Mouse (Mus musculus): Measurements from ENCODE around the gene Hfe. TPM values are rescaled to one million over a fixed set of nuclear protein-coding genes. Genes with fewer than 3 reads are reported as not detected.
"Not testable (repeated sequence)": the region's sequence is repeated elsewhere in the genome, so short reads cannot be mapped to it uniquely, and the experiment has no call there.

Gene Hfe
- polyA plus RNA-seq, 1 experiment from 2014 or later, result 1.5 TPM

- Histone ChIP-seq H3K27me3 (ENCODE audit: poor library complexity, severe bottlenecking) (no peaks in the 10 kb centered on the region), H3K4me1 (peaks cover 39% of the 10 kb centered on the region), H3K27ac (peak overlapping the region; percentile 98), H3K36me3 (replicated peaks) (no peaks in the 10 kb centered on the region), H3K4me3 (no peak overlapping the region), H3K9me3 (no peaks in the 10 kb centered on the region)
- WGBS, result 92% methylated on average over 5 of the region's 5 CpGs
- no peak for DNase-seq (ENCODE audit: extremely low spot score, low spot score)
Measured at GRCm38 (mm10) chr13:23749563-23750121, 39.0 kb upstream of the Hfe start.

GRCm38 (mm10) chr13:23747892-23748288, 37.2 kb upstream of the Hfe start:
- H3K4me3 ChIP-seq, result peak overlapping the region; percentile 58
- DNase-seq (ENCODE audit: extremely low spot score, low spot score), result peak; percentile 45
- 12% methylated on average over 4 of the region's 4 CpGs for WGBS

GRCm38 (mm10) chr13:23747081-23747891, 36.6 kb upstream of the Hfe start:
- H3K4me3 ChIP-seq, result peak overlapping the region; percentile 58
- no peaks in the 10 kb centered on the region for H3K9me3 ChIP-seq
- no peaks in the 10 kb centered on the region for H3K36me3 ChIP-seq (replicated peaks)
- 3% methylated on average over 13 of the region's 13 CpGs for WGBS
- DNase-seq (ENCODE audit: extremely low spot score, low spot score), result peak; percentile 37
- H3K27ac ChIP-seq, result peak overlapping the region; percentile 98
- H3K4me1 ChIP-seq, result peaks cover 35% of the 10 kb centered on the region
- no peaks in the 10 kb centered on the region for H3K27me3 ChIP-seq (ENCODE audit: poor library complexity, severe bottlenecking)

More at GRCm38 (mm10) chr13:23747892-23748288, 37.2 kb upstream of the Hfe start:
- Histone ChIP-seq H3K36me3 (replicated peaks) (no peaks in the 10 kb centered on the region), H3K9me3 (no peaks in the 10 kb centered on the region), H3K27ac (peak overlapping the region; percentile 98), H3K27me3 (ENCODE audit: poor library complexity, severe bottlenecking) (no peaks in the 10 kb centered on the region), H3K4me1 (peaks cover 37% of the 10 kb centered on the region)

GRCm38 (mm10) chr13:23746201-23747080, 35.8 kb upstream of the Hfe start, which contains the start of gene Hist1h2bb:
TSS of gene Hist1h2bb (plus strand) at chr13:23746734.
- not testable (repeated sequence) for H3K36me3 ChIP-seq (replicated peaks); H3K27me3 ChIP-seq (ENCODE audit: poor library complexity, severe bottlenecking); H3K9me3 ChIP-seq
- peak; percentile 78 for DNase-seq (ENCODE audit: extremely low spot score, low spot score)
- Histone ChIP-seq H3K4me1 (peaks cover 35% of the 10 kb centered on the region), H3K27ac (peak within 1 kb of the TSS; percentile 98), H3K4me3 (peak within 1 kb of the TSS; percentile 58)
- under 1% methylated on average over 48 of the region's 58 CpGs for WGBS

- Histone ChIP-seq H3K4me1 (peaks cover 43% of the 10 kb centered on the region), H3K27me3 (ENCODE audit: poor library complexity, severe bottlenecking) (no peaks in the 10 kb centered on the region), H3K4me3 (peak within 1 kb of the TSS; percentile 58), H3K36me3 (replicated peaks) (no peaks in the 10 kb centered on the region), H3K9me3 (no peaks in the 10 kb centered on the region), H3K27ac (peak within 1 kb of the TSS; percentile 98)
- WGBS, result under 1% methylated on average over 24 of the region's 28 CpGs
- peak; percentile 82 for DNase-seq (ENCODE audit: extremely low spot score, low spot score)
Measured at GRCm38 (mm10) chr13:23745381-23746161, 34.9 kb upstream of the Hfe start, which contains the start of gene Hist1h3c. TSS of gene Hist1h3c (minus strand) at chr13:23745602.

GRCm38 (mm10) chr13:23744421-23745380, 34.0 kb upstream of the Hfe start:
- H3K4me1 ChIP-seq, result peaks cover 48% of the 10 kb centered on the region
- no peak for DNase-seq (ENCODE audit: extremely low spot score, low spot score)
- 2% methylated on average over 15 of the region's 36 CpGs for WGBS

GRCm38 (mm10) chr13:23743963-23744362, 33.3 kb upstream of the Hfe start:
- no peak for DNase-seq (ENCODE audit: extremely low spot score, low spot score)
- H3K9me3 ChIP-seq, result no peaks in the 10 kb centered on the region
- WGBS, result 52% methylated on average over 4 of the region's 4 CpGs
- H3K27ac ChIP-seq, result peak overlapping the region; percentile 98
- H3K4me3 ChIP-seq, result peak overlapping the region; percentile 58
- peaks cover 55% of the 10 kb centered on the region for H3K4me1 ChIP-seq
- no peaks in the 10 kb centered on the region for H3K27me3 ChIP-seq (ENCODE audit: poor library complexity, severe bottlenecking)
- H3K36me3 ChIP-seq (replicated peaks), result no peaks in the 10 kb centered on the region

More at GRCm38 (mm10) chr13:23744421-23745380, 34.0 kb upstream of the Hfe start:
- Histone ChIP-seq H3K27ac (peak overlapping the region; percentile 98), H3K4me3 (peak overlapping the region; percentile 58), H3K9me3 (no peaks in the 10 kb centered on the region), H3K36me3 (replicated peaks) (no peaks in the 10 kb centered on the region), H3K27me3 (ENCODE audit: poor library complexity, severe bottlenecking) (no peaks in the 10 kb centered on the region)

GRCm38 (mm10) chr13:23743215-23743614, 32.6 kb upstream of the Hfe start:
- Histone ChIP-seq H3K4me3 (no peak overlapping the region), H3K9me3 (no peaks in the 10 kb centered on the region), H3K27me3 (ENCODE audit: poor library complexity, severe bottlenecking) (no peaks in the 10 kb centered on the region), H3K36me3 (replicated peaks) (no peaks in the 10 kb centered on the region), H3K27ac (peak overlapping the region; percentile 98), H3K4me1 (peaks cover 51% of the 10 kb centered on the region)
- WGBS, result 80% methylated on average over 5 of the region's 5 CpGs
- DNase-seq (ENCODE audit: extremely low spot score, low spot score), result no peak

- H3K27ac ChIP-seq, result peak overlapping the region; percentile 96; the same call in 1 of the 2 replicates
- peaks cover 44% of the 10 kb centered on the region for H3K4me1 ChIP-seq
- H3K9me3 ChIP-seq, result no peaks in the 10 kb centered on the region
- no peak for DNase-seq (ENCODE audit: extremely low spot score, low spot score)
- no peaks in the 10 kb centered on the region for H3K27me3 ChIP-seq (ENCODE audit: poor library complexity, severe bottlenecking)
- no peaks in the 10 kb centered on the region for H3K36me3 ChIP-seq (replicated peaks)
- H3K4me3 ChIP-seq, result no peak overlapping the region
Measured at GRCm38 (mm10) chr13:23742007-23742406, 31.4 kb upstream of the Hfe start.

- Histone ChIP-seq H3K4me3 (peak overlapping the region; percentile 66), H3K27ac (peak overlapping the region; percentile 96), H3K36me3 (replicated peaks) (no peaks in the 10 kb centered on the region), H3K9me3 (no peaks in the 10 kb centered on the region), H3K4me1 (peaks cover 43% of the 10 kb centered on the region), H3K27me3 (ENCODE audit: poor library complexity, severe bottlenecking) (no peaks in the 10 kb centered on the region)
- 76% methylated on average over 5 of the region's 5 CpGs for WGBS
- peak; percentile 21 for DNase-seq (ENCODE audit: extremely low spot score, low spot score)
Measured at GRCm38 (mm10) chr13:23740910-23741309, 30.3 kb upstream of the Hfe start.

GRCm38 (mm10) chr13:23740256-23740840, 29.7 kb upstream of the Hfe start:
- WGBS, result 44% methylated on average over 13 of the region's 13 CpGs
- Histone ChIP-seq H3K9me3 (no peaks in the 10 kb centered on the region), H3K4me3 (peak overlapping the region; percentile 66), H3K36me3 (replicated peaks) (no peaks in the 10 kb centered on the region), H3K27me3 (ENCODE audit: poor library complexity, severe bottlenecking) (no peaks in the 10 kb centered on the region), H3K4me1 (peaks cover 39% of the 10 kb centered on the region), H3K27ac (peak overlapping the region; percentile 96)
- peak; percentile 17 for DNase-seq (ENCODE audit: extremely low spot score, low spot score)
